8 mouse cellular contexts compared by ENCODE assay signal in the genomic region with DNA sequence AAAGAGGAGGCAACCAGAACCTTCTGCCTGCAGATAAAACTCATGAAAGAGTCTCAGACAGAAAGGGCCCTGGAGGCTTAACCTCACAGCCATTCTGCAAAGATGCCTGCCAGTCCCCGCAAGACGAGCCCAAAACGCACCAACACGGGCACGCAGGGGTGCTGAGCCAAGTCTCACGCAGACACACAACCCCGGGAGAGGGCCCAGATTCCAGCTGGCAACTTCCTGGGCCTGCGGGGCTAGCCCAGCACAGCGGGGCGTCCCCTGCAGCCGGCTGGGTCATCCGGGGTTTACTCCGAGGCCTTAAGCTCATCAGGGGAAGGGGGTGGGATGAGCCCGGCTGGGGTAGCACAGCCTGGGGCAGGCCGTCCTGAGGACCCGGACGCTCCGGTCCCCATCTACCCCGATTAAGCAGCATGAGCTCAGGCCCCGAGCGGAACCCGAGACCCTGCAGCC. TPM values are rescaled to one million over a fixed set of nuclear protein-coding genes. Genes with fewer than 3 reads are reported as not detected.
A peak's percentile ranks its signal among the peaks of the same experiment; 100 is the strongest.
DNase-seq lines count a peak whose midpoint lies in the region; ATAC-seq lines count a peak whose summit lies in the region.

No protein-coding gene starts in this region.

- peak; percentile 90 for ATAC-seq in embryonic facial prominence, embryonic 11.5 days (replicated peaks; ENCODE audit: insufficient number of reproducible peaks, low FRiP score, low TSS enrichment, low read depth)
- ATAC-seq in heart, embryonic 15.5 days (replicated peaks; ENCODE audit: insufficient number of reproducible peaks, insufficient read depth, low FRiP score, low read depth): peak; percentile 53
- ATAC-seq in megakaryocyte-erythroid progenitor cell, adult 5-6 weeks (replicated peaks; ENCODE audit: low FRiP score, low TSS enrichment, poor library complexity, severe bottlenecking): peak; percentile 40

- H3K4me1 ChIP-seq in embryonic facial prominence, embryonic 11.5 days (ENCODE audit: control insufficient read depth, insufficient read depth, low read length): no peaks in the 10 kb centered on the region; the same call in 1 of the 2 replicates
- peaks cover 46% of the 10 kb centered on the region for H3K4me1 ChIP-seq in heart, embryonic 15.5 days (replicated peaks)

- no peaks in the 10 kb centered on the region; the same call in none of the 2 replicates for H3K36me3 ChIP-seq in embryonic facial prominence, embryonic 11.5 days (replicated peaks; ENCODE audit: control insufficient read depth, insufficient read depth, low read depth, low read length)
- peaks cover 8% of the 10 kb centered on the region; the same call in 1 of the 2 replicates for H3K36me3 ChIP-seq in heart, embryonic 15.5 days
- peaks cover 2% of the 10 kb centered on the region; the same call in 1 of the 2 replicates for H3K36me3 ChIP-seq in splenic B cell, adult 2 months (ENCODE audit: control insufficient read depth, insufficient read depth, low read length, poor library complexity, severe bottlenecking)

- peak overlapping the region; percentile 64 for H3K4me2 ChIP-seq in embryonic facial prominence, embryonic 11.5 days (ENCODE audit: low read depth, low read length)
- H3K4me2 ChIP-seq in heart, embryonic 15.5 days: peak overlapping the region; percentile 84

- peak; percentile 25 to 50 for DNase-seq in layer of hippocampus, adult 18-20 months (ENCODE audit: low spot score in 2 of 2)
- no peak for DNase-seq in layer of hippocampus, adult 9-11 months
- peak; percentile 70 for DNase-seq in adrenal gland, adult 2 months
- peak; percentile 62 for DNase-seq in embryonic facial prominence, embryonic 11.5 days (ENCODE audit: low spot score)
- peak; percentile 43 to 57 for DNase-seq in layer of hippocampus, postnatal 36 days
- peak; percentile 37 for DNase-seq in splenic B cell, adult 2 months (ENCODE audit: low read depth, low spot score)

- H3K9ac ChIP-seq in embryonic facial prominence, embryonic 11.5 days (replicated peaks; ENCODE audit: low read length): peak overlapping the region; percentile 86
- H3K9ac ChIP-seq in heart, embryonic 15.5 days: peak overlapping the region; percentile 87

- peak overlapping the region; percentile 83 for H3K27ac ChIP-seq in embryonic facial prominence, embryonic 11.5 days (replicated peaks; ENCODE audit: low read depth, low read length)
- H3K27ac ChIP-seq in heart, embryonic 15.5 days: peak overlapping the region; percentile 93

- under 1% methylated on average over 20 of the region's 22 CpGs for WGBS in embryonic facial prominence, embryonic 11.5 days
- WGBS in heart, embryonic 15.5 days: 0% methylated on average over 22 of the region's 22 CpGs

- no peaks in the 10 kb centered on the region for H3K27me3 ChIP-seq in embryonic facial prominence, embryonic 11.5 days (ENCODE audit: control insufficient read depth, insufficient read depth, low read length)
- no peaks in the 10 kb centered on the region for H3K27me3 ChIP-seq in heart, embryonic 15.5 days
- H3K27me3 ChIP-seq in splenic B cell, adult 2 months (ENCODE audit: control insufficient read depth, insufficient read depth, low read length, poor library complexity, severe bottlenecking): 0 out of 2 replicates have a peak, but pooled peaks cover 2% of the 10 kb centered on the region

- no peaks in the 10 kb centered on the region for H3K9me3 ChIP-seq in embryonic facial prominence, embryonic 11.5 days (replicated peaks; ENCODE audit: control insufficient read depth, low read length)
- no peaks in the 10 kb centered on the region for H3K9me3 ChIP-seq in heart, embryonic 15.5 days (replicated peaks)

- H3K4me3 ChIP-seq in embryonic facial prominence, embryonic 11.5 days (ENCODE audit: low read depth, low read length): peak overlapping the region; percentile 78
- peak overlapping the region; percentile 89 for H3K4me3 ChIP-seq in heart, embryonic 15.5 days

RNA-seq across cellular contexts. Expression of a gene that starts 0.6 kb away (rescaled TPM):
- 10 to 100 TPM; 27.5 to 29.2 TPM for total RNA-seq in layer of hippocampus, adult 18-20 months (2021)
- 10 to 100 TPM; 15.5 to 24.6 TPM for total RNA-seq in adrenal gland, adult 2 months (2021)
- 9.1 and 9.9 TPM in 2 replicates for polyA plus RNA-seq in adrenal gland, adult 2 months (2012; rRNA removed)
- polyA plus RNA-seq in embryonic facial prominence, embryonic 11.5 days (2014; fragmentation: Nextera tagmentation; extraction: Ambion mirVana): 26.0 and 29.0 TPM in 2 replicates
- polyA plus RNA-seq in heart, embryonic 15.5 days (2015; fragmentation: Nextera tagmentation; extraction: Ambion mirVana): 9.0 and 11.7 TPM in 2 replicates
- 10 to 100 TPM; 27.9 to 30.9 TPM for total RNA-seq in layer of hippocampus, postnatal 36 days (2021)
- total RNA-seq in megakaryocyte-erythroid progenitor cell, adult 5-6 weeks (2014; fragmentation: Nextera tagmentation): 12.5 and 20.6 TPM in 2 replicates
- 3.7 and 5.1 TPM in 2 replicates for total RNA-seq in megakaryocyte-erythroid progenitor cell, adult 5-6 weeks (2017)

RNA-seq across cellular contexts. Expression of a gene that starts 10.4 kb away (rescaled TPM):
- not detected for total RNA-seq in layer of hippocampus, adult 18-20 months (2021)
- total RNA-seq in adrenal gland, adult 2 months (2021): not detected
- not detected in 2 replicates for polyA plus RNA-seq in adrenal gland, adult 2 months (2012; rRNA removed)
- polyA plus RNA-seq in embryonic facial prominence, embryonic 11.5 days (2014; fragmentation: Nextera tagmentation; extraction: Ambion mirVana): not detected in 2 replicates
- polyA plus RNA-seq in heart, embryonic 15.5 days (2015; fragmentation: Nextera tagmentation; extraction: Ambion mirVana): not detected in 2 replicates
- total RNA-seq in layer of hippocampus, postnatal 36 days (2021): under 1 TPM; 0.22 to 0.28 TPM
- not detected in 2 replicates for total RNA-seq in megakaryocyte-erythroid progenitor cell, adult 5-6 weeks (2014; fragmentation: Nextera tagmentation)
- not detected in 2 replicates for total RNA-seq in megakaryocyte-erythroid progenitor cell, adult 5-6 weeks (2017)

Comparison
In these comparisons a context has a peak if more than half of its experiments do, and no peak if none do; other contexts are left out.
1. ATAC-seq: peak in every context shown above with its lines; median percentile 90 in embryonic facial prominence, embryonic 11.5 days; 53 in heart, embryonic 15.5 days; 40 in megakaryocyte-erythroid progenitor cell, adult 5-6 weeks.